Comparison of ENCODE assay signal across 15 mouse cellular contexts in the genomic region with DNA sequence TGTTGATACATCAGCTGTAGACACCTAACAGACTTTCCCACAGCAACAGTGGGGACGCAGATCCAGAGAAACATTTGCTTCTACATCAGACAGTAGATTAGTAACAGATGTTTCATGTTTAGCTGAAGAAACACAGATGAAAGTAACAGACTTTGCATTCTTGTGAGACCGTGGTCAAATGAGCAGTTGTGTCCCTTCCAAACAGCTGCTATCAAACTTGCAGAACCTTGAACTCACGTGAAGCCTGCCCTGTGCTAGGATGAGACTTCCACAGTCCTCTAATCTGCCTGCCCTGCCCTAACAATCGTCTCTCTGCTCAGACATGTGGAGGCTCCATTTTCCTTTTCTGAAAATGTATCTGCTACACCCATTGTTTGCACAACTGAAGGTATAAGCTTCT.
"Had no signal": no experiment of that assay in that cellular context is flagged by ENCODE, and none has a peak within 500 bp of the region (broad histone marks: within the 10 kb centered on the region; RNA-seq: fewer than 3 reads in every experiment).

No protein-coding gene starts in this region.

- H3K9ac ChIP-seq: intestine, embryonic 15.5 days; limb, embryonic 12.5 days; limb, embryonic 15.5 days; liver, embryonic 14.5 days; liver, postnatal 0 days had no signal

- H3K36me3 ChIP-seq: intestine, embryonic 15.5 days; limb, embryonic 12.5 days; limb, embryonic 15.5 days had no signal

- H3K4me1 ChIP-seq: intestine, embryonic 15.5 days; limb, embryonic 12.5 days; limb, embryonic 15.5 days had no signal

- H3K27me3 ChIP-seq: intestine, embryonic 15.5 days; limb, embryonic 12.5 days; limb, embryonic 15.5 days had no signal

- H3K4me3 ChIP-seq: intestine, embryonic 15.5 days; limb, embryonic 12.5 days; limb, embryonic 15.5 days had no signal

- ATAC-seq: intestine, embryonic 15.5 days; liver, postnatal 0 days had no signal

- H3K4me2 ChIP-seq: intestine, embryonic 15.5 days; limb, embryonic 12.5 days; limb, embryonic 15.5 days; liver, embryonic 11.5 days; midbrain, embryonic 11.5 days had no signal

- DNase-seq: kidney, adult 11 months; kidney, postnatal 25 days; layer of hippocampus, postnatal 36 days; left cerebral cortex, postnatal 4 days; liver, postnatal 0 days; lung, postnatal 4 days; midbrain, embryonic 14.5 days; thymus, adult 18-20 months; thymus, postnatal 36 days had no signal

- H3K9me3 ChIP-seq: intestine, embryonic 15.5 days; limb, embryonic 12.5 days; limb, embryonic 15.5 days had no signal

- H3K27ac ChIP-seq: intestine, embryonic 15.5 days; limb, embryonic 12.5 days; limb, embryonic 15.5 days; liver, embryonic 14.5 days had no signal
